Mouse (Mus musculus) kidney, embryonic 14.5 days (tissue): ENCODE data around the gene Myoz1. TPM values are rescaled to one million over a fixed set of nuclear protein-coding genes. Genes with fewer than 3 reads are reported as not detected.

Experiments used
- ATAC-seq: fragments of 200-750 bp; cut with Nextera tagmentation; 2 replicates; pipeline ENCODE4 v1.8.0; 2017; ENCODE audit warnings: moderate number of reproducible peaks, mild to moderate bottlenecking, moderate TSS enrichment, moderate library complexity; ENCODE audit not compliant: low FRiP score, low TSS enrichment
- H3K27ac ChIP-seq: fragments of 300-500 bp; sonication (generic); 2 replicates; pipeline ENCODE4 v1.5.1; 2014; ENCODE audit warnings: low read depth, mild to moderate bottlenecking, low read length, moderate library complexity, mixed read lengths
- H3K27me3 ChIP-seq: fragments of 300-500 bp; sonication (generic); 2 replicates; pipeline ENCODE4 v1.6.1; 2014; ENCODE audit warnings: mild to moderate bottlenecking, low read length; ENCODE audit not compliant: control insufficient read depth, insufficient read depth
- H3K36me3 ChIP-seq: fragments of 300-500 bp; sonication (generic); 2 replicates; pipeline ENCODE4 v1.6.1; 2014; ENCODE audit warnings: low read length, mixed read lengths; ENCODE audit not compliant: control insufficient read depth, insufficient read depth
- H3K4me1 ChIP-seq: fragments of 300-500 bp; sonication (generic); 2 replicates; pipeline ENCODE4 v1.6.1; 2014; ENCODE audit warnings: low read length, mixed read lengths; ENCODE audit not compliant: control insufficient read depth, insufficient read depth
- H3K4me2 ChIP-seq: fragments of 300-500 bp; sonication (generic); replicated peaks from 2 replicates; pipeline ENCODE4 v1.6.1; 2014; ENCODE audit warnings: low read depth, mild to moderate bottlenecking, low read length
- H3K4me3 ChIP-seq: fragments of 300-500 bp; sonication (generic); 2 replicates; pipeline ENCODE4 v1.5.1; 2014; ENCODE audit warnings: mild to moderate bottlenecking, low read length
- H3K9ac ChIP-seq: fragments of 300-500 bp; sonication (generic); 2 replicates; pipeline ENCODE4 v1.6.1; 2014; ENCODE audit warnings: low read depth, mild to moderate bottlenecking, low read length, moderate library complexity
- H3K9me3 ChIP-seq: fragments of 300-500 bp; sonication (generic); 2 replicates; pipeline ENCODE4 v1.6.1; 2016; ENCODE audit warnings: low read length; ENCODE audit not compliant: control insufficient read depth
- WGBS: fragments of 180-500 bp; shearing (Covaris S2); extraction: QIAGEN DNeasy Blood & Tissue Kit; methylation state at CpG from one replicate; pipeline ENCODE4 v1.1.7; 2014; 5-methylcytosine and 5-hydroxymethylcytosine counted together
- microRNA-seq: library from miRNA; unstranded; fragments of <30 nt; microRNA quantifications from one replicate; pipeline ENCODE4, GENCODE M21; 2016
- polyA plus RNA-seq: library from polyadenylated mRNA; unstranded; fragments of >200 nt; fragmentation: Nextera tagmentation; extraction: Ambion mirVana; gene quantifications from 2 replicates; pipeline ENCODE4 v1.2.1, GENCODE M21; 2014

The Myoz1 gene
- polyA plus RNA-seq, 1 experiment from 2014 or later: 1.6 TPM

DNA sequence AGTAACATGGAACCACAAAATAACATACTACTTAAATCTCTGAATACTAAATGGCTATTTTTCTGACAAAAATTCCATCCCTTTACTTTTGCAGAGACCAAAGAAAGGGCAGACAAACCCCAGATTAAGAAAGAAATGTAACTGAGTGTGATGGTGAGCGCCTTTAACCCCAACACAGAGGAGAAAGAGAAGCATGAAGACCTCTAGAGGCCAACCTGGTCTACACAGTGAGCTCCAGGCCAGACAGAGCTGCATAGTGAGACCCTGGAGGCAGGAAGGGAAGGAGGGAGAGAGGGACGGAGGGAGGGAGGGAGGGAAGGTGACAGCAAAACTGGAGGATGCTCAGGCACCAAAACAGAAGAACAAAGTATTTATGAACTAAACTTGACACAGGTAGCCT lies 56.1 kb downstream of the Myoz1 start:
- 71% methylated on average over 2 of the region's 2 CpGs for whole genome bisulfite sequencing
- Histone ChIP-seq H3K9ac (no peak overlapping the region), H3K27me3 (no peaks in the 10 kb centered on the region), H3K4me1 (no peaks in the 10 kb centered on the region), H3K4me3 (no peak overlapping the region), H3K4me2 (no peak overlapping the region), H3K36me3 (no peaks in the 10 kb centered on the region), H3K9me3 (no peaks in the 10 kb centered on the region), H3K27ac (no peak overlapping the region)
- ATAC-seq: no peak

DNA sequence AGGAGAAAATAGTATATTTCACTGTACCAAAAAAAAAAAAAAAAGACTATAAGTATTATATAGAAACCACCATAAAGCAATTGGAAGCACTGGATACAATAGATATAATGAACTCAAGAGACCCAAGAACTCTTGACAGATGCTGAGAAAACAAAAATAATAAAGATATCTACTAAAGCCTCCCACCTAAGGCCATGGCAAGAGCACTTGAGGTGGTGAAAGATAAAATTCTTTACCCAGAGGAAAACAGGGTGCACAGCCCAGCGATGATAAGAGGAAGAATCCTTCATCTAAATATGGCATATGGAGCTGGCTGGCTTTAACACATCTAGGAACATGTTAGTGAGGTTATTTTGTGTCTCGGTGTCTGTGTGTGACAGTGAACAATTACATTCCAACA lies 56.8 kb downstream of the Myoz1 start:
- H3K9ac ChIP-seq: no peak overlapping the region
- no peak for ATAC-seq
- no peaks in the 10 kb centered on the region for H3K36me3 ChIP-seq
- H3K9me3 ChIP-seq: no peaks in the 10 kb centered on the region
- H3K4me1 ChIP-seq: no peaks in the 10 kb centered on the region
- H3K4me3 ChIP-seq: no peak overlapping the region
- H3K4me2 ChIP-seq: no peak overlapping the region
- H3K27ac ChIP-seq: no peak overlapping the region
- WGBS: 87% methylated on average over 2 of the region's 2 CpGs
- no peaks in the 10 kb centered on the region for H3K27me3 ChIP-seq

Small RNAs within 50 kb of the gene (microRNA-seq; reads per million reads assigned to microRNA genes)
- 1.3 reads per million for gene Mir6946

Other genes starting within 250 kb of the Myoz1 start
- 0.39 and 0.72 TPM in 2 replicates for gene Cfap70, start 204.3 kb downstream of the Myoz1 start, polyA plus RNA-seq
- gene Anxa7, start 176.4 kb downstream of the Myoz1 start, polyA plus RNA-seq: 29.4 and 33.7 TPM in 2 replicates
- 1.0 and 2.0 TPM in 2 replicates for gene Mss51, start 159.6 kb downstream of the Myoz1 start, polyA plus RNA-seq
- gene Ppp3cb, start 110.0 kb downstream of the Myoz1 start, polyA plus RNA-seq: 57.3 and 65.0 TPM in 2 replicates
- gene Usp54, start 15.5 kb downstream of the Myoz1 start, polyA plus RNA-seq: 4.8 and 10.3 TPM in 2 replicates
- gene Synpo2l, start 11.8 kb upstream of the Myoz1 start, polyA plus RNA-seq: 0.24 and 0.26 TPM in 2 replicates
- 47.7 and 93.8 TPM in 2 replicates for gene Sec24c, start 17.8 kb upstream of the Myoz1 start, polyA plus RNA-seq
- gene Fut11, start 38.4 kb upstream of the Myoz1 start, polyA plus RNA-seq: 15.1 and 19.9 TPM in 2 replicates
- 218 and 327 TPM in 2 replicates for gene Chchd1, start 46.5 kb upstream of the Myoz1 start, polyA plus RNA-seq
- 30.1 and 32.1 TPM in 2 replicates for gene Zswim8, start 51.0 kb upstream of the Myoz1 start, polyA plus RNA-seq
- 21.3 and 32.1 TPM in 2 replicates for gene Ndst2, start 78.0 kb upstream of the Myoz1 start, polyA plus RNA-seq
- 33.6 and 50.2 TPM in 2 replicates for gene Camk2g, start 137.5 kb upstream of the Myoz1 start, polyA plus RNA-seq
- gene Plau, start 180.1 kb upstream of the Myoz1 start, polyA plus RNA-seq: 3.7 and 4.2 TPM in 2 replicates